Mouse (Mus musculus) G1E (cell line): ENCODE measurements around the gene Gm10964. TPM values are rescaled to one million over a fixed set of nuclear protein-coding genes. Genes with fewer than 3 reads are reported as not detected.

Experiments
- ATAC-seq: 2 replicates; pipeline ENCODE4 v1.8.0; 2016; ENCODE audit warnings: mild to moderate bottlenecking; ENCODE audit not compliant: insufficient number of reproducible peaks, poor library complexity, low FRiP score, severe bottlenecking; ENCODE audit errors: extremely low read depth
- DNase-seq: peaks from one replicate; pipeline ENCODE4 v3.0.0; 2012; ENCODE audit warnings: low spot score
- H3K27me3 ChIP-seq: 2 replicates; pipeline ENCODE4 v1.6.1; 2012; ENCODE audit warnings: mild to moderate bottlenecking, low read length, inconsistent platforms; ENCODE audit not compliant: insufficient read depth
- H3K36me3 ChIP-seq: replicated peaks from 2 replicates; pipeline ENCODE3; 2012; ENCODE audit warnings: mild to moderate bottlenecking, inconsistent platforms
- H3K4me1 ChIP-seq: 2 replicates; pipeline ENCODE4 v1.6.1; 2012; ENCODE audit warnings: low read depth, low read length, inconsistent platforms, mixed read lengths; ENCODE audit not compliant: insufficient read depth
- H3K4me3 ChIP-seq: 2 replicates; pipeline ENCODE4 v1.5.1; 2012; ENCODE audit warnings: low read depth, mild to moderate bottlenecking, inconsistent platforms, low read length, moderate library complexity, mixed read lengths
- H3K9me3 ChIP-seq: replicated peaks from 2 replicates; pipeline ENCODE4 v1.6.1; 2012; ENCODE audit warnings: inconsistent platforms
- CTCF ChIP-seq: IDR thresholded peaks from 2 replicates; pipeline ENCODE4 v1.5.1; 2012; ENCODE audit warnings: low read depth, low read length, inconsistent platforms, mixed read lengths
- GATA1 ChIP-seq: IDR thresholded peaks from 2 replicates; pipeline ENCODE4 v1.6.1; 2012; ENCODE audit warnings: borderline replicate concordance, low read length, inconsistent platforms, mixed read lengths
- GATA2 ChIP-seq: IDR thresholded peaks from 2 replicates; pipeline ENCODE4 v1.6.1; 2012; ENCODE audit warnings: low read depth, low read length, inconsistent platforms, borderline replicate concordance
- POLR2AphosphoS5 ChIP-seq: IDR thresholded peaks from 2 replicates; pipeline ENCODE4 v1.6.1; 2012; ENCODE audit warnings: low read depth, low read length, inconsistent platforms; ENCODE audit not compliant: insufficient replicate concordance
- TAL1 ChIP-seq: conservative IDR thresholded peaks from 2 replicates; pipeline ENCODE4 v1.6.1; 2012; ENCODE audit warnings: low read depth, low read length, inconsistent platforms, mixed read lengths
- polyA plus RNA-seq: library from polyadenylated mRNA; stranded (reverse); fragments of >175 nt; gene quantifications from 2 replicates; pipeline ENCODE4 v1.2.3, GENCODE M21; 2012
- total RNA-seq, 2 experiments: library from RNA; stranded (forward) in 1 of 2; stranded (reverse) in 1 of 2; fragments of 200-1000 nt in 1 of 2; fragments of >200 nt in 1 of 2; fragmentation: Nextera tagmentation in 1 of 2; gene quantifications; 2 replicates each; pipeline ENCODE4 v1.2.3; 2014 to 2017

Gene Gm10964
- total and polyA plus RNA-seq, 3 experiments = not detected

DNA sequence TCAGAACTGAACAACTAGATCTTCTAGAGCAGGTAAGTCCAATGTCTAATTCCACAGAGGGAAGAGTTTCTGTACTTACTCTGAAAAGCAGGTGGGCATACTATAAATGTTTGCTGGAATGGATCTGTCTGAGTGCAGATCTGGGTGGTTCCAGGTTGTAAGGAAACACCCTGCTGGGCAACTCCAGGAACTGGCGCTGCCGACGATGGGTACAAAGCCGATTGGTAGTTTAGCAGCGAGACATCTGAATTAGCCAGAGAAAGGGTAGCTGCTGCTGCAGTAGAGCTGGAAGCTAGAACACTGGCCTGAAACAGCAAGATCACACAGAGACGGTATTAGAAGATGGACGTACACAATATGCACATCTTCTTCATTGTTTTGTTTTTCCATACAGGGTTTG, 19.3 kb downstream of the Gm10964 start:
- no peak for TF ChIP-seq TAL1
- TF ChIP-seq GATA1 = no peak
- no peak for TF ChIP-seq GATA2
- no peak for TF ChIP-seq POLR2AphosphoS5
- TF ChIP-seq CTCF = no peak
- Histone ChIP-seq H3K4me1 (no peaks in the 10 kb centered on the region), H3K36me3 (peaks cover 87% of the 10 kb centered on the region), H3K4me3 (no peak overlapping the region), H3K9me3 (no peaks in the 10 kb centered on the region), H3K27me3 (no peaks in the 10 kb centered on the region)
- DNase-seq (no peak), ATAC-seq (no peak)

DNA sequence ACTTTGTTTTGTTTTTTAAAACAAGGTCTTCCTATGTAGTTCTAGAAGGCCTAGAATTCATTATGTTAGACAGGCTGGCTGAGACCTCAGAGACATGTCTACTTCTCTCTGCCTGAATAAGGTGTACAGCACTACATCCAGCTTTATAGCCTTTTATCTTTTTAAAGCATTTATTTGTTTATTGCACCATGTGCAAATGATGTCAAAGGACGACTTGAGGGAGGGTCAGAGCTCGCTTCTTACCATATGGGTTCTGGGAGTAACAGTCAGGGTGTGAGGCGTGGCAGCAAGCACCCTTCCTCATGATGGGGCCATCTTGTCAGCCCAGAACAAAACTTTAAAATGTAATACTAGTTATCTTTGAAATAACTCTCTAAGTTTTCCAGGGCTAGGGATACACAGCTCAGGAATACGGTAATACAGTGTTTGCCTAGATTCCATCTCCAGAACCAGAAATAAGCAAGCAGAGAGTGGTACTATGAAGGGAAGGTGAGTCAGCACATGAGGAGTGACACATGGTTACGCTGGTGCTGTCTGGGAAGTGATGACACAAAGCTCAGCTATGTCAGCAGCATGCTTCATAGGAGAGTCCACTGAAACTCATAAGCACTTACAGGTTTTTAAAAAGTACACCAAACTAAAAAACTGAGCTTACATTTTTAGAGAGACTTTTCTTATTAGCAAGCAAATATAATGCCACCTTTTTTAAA, 20.2 kb downstream of the Gm10964 start:
- no peak for ATAC-seq
- Histone ChIP-seq H3K4me1 (no peaks in the 10 kb centered on the region), H3K9me3 (no peaks in the 10 kb centered on the region), H3K27me3 (no peaks in the 10 kb centered on the region), H3K36me3 (peaks cover 85% of the 10 kb centered on the region), H3K4me3 (no peak overlapping the region)
- TF ChIP-seq TAL1 (no peak), GATA2 (no peak), POLR2AphosphoS5 (no peak), CTCF (no peak), GATA1 (no peak)
- no peak for DNase-seq

DNA sequence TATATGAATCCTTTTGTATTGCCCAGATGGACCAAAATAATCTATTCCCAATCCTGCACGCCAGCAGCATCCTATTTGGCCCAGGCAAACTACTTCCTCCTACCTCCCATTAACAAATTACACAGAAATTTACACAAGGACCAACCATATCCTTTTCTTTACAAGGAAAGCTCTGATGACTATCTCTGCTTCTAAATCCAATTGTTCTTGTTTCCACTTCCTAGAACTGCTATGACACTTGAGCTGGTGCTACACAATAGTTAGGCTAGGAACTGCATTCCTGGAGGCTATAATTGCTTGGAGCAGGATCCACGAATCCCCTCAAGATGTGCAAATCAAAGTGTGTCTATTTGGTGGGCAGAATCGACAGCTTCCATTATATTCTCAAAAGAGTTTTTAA, 27.6 kb downstream of the Gm10964 start:
- ATAC-seq (no peak), DNase-seq (no peak)
- TF ChIP-seq TAL1 = no peak
- no peak for TF ChIP-seq CTCF
- TF ChIP-seq GATA2 = no peak
- TF ChIP-seq POLR2AphosphoS5 = no peak
- no peak for TF ChIP-seq GATA1
- peaks cover 2% of the 10 kb centered on the region; the same call in 1 of the 2 replicates for H3K4me1 ChIP-seq
- no peak overlapping the region for H3K4me3 ChIP-seq
- H3K36me3 ChIP-seq = peaks cover 79% of the 10 kb centered on the region
- no peaks in the 10 kb centered on the region for H3K9me3 ChIP-seq
- no peaks in the 10 kb centered on the region for H3K27me3 ChIP-seq

DNA sequence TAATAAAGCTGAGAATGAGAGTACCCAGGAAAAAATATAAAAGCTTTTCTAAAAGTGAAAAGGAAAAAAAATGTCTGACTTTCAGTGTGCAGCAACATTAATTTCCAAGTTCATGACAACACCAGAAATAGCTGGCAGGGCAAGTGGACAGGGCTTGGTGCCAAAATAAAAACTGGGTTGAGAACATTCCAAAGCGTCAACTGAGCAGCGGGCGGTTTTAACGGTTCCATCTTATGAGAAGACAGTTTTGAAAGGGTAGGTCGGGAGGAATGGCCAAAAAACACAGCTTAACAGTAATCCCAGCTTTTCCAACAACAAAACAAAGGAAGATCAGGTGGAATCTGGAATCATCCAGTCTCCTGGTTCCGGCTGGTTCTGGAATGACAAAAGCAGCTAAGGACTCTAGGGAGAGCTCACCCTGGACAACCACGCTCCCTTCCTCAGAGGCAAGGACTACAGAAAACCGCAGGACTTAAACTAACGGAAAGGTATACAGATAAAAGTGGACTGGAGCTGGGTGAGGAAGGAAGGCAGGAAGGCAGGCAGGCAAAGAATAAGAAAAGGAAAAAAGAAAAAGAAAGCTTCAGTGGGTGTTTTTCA, 32.5 kb downstream of the Gm10964 start:
- Histone ChIP-seq H3K9me3 (no peaks in the 10 kb centered on the region), H3K36me3 (peaks cover 77% of the 10 kb centered on the region), H3K4me1 (peaks cover 19% of the 10 kb centered on the region), H3K27me3 (no peaks in the 10 kb centered on the region), H3K4me3 (no peak overlapping the region)
- ATAC-seq (no peak), DNase-seq (no peak)
- TF ChIP-seq CTCF = no peak
- no peak for TF ChIP-seq TAL1
- no peak for TF ChIP-seq POLR2AphosphoS5
- TF ChIP-seq GATA2 = no peak
- TF ChIP-seq GATA1 = no peak

DNA sequence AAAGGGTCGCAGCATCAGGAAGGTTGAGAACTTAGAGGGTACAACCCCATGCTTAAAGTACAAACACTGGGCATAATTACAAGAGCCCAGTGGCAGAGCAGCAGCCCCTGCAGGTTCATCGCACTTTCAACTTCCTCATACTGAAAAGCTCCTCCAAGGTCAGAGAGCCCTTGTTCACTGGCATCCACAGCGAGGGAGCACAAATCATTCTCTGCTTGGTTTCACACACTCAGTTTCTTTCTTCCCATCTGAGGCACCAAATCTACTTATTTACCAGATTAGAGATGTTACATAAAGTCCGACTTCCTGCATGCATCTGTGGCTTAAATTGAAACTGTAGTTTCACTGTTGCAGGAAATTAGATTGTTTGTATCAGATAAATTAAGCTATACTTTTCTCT, 33.7 kb downstream of the Gm10964 start:
- Histone ChIP-seq H3K4me1 (peaks cover 26% of the 10 kb centered on the region), H3K9me3 (no peaks in the 10 kb centered on the region), H3K36me3 (peaks cover 79% of the 10 kb centered on the region), H3K4me3 (no peak overlapping the region), H3K27me3 (no peaks in the 10 kb centered on the region)
- DNase-seq (no peak), ATAC-seq (peak; percentile 40; the same call in 1 of the 2 replicates)
- no peak for TF ChIP-seq CTCF
- TF ChIP-seq GATA1 = no peak
- TF ChIP-seq POLR2AphosphoS5 = no peak
- no peak for TF ChIP-seq GATA2
- TF ChIP-seq TAL1 = no peak

DNA sequence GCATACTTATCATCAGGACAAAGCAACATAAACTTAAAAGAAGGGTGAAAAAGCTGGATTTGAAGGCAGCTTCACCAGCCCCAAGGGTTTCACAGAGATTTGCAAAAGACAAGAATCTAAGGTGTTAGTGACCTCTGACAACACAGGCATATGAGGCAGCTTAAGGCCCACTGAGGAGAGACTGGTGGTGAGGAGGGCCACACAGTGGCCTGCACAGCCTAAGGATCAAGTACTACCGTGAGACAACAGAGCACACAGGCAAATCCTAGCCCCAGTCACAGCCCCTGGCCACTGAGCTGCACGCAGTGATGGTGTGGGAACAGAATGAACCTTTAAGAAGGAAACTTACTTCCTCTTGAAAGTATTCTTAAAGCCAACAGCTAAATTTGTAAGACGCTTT, 34.3 kb downstream of the Gm10964 start:
- Histone ChIP-seq H3K27me3 (no peaks in the 10 kb centered on the region), H3K4me1 (peaks cover 31% of the 10 kb centered on the region), H3K9me3 (no peaks in the 10 kb centered on the region), H3K4me3 (no peak overlapping the region), H3K36me3 (peaks cover 79% of the 10 kb centered on the region)
- ATAC-seq (no peak), DNase-seq (no peak)
- TF ChIP-seq GATA2 (no peak), GATA1 (no peak), TAL1 (no peak), CTCF (no peak), POLR2AphosphoS5 (no peak)
